Mouse (Mus musculus) hindbrain, embryonic 11.5 days (tissue): ENCODE results near the gene Smarca4. TPM values are rescaled to one million over a fixed set of nuclear protein-coding genes. Genes with fewer than 3 reads are reported as not detected.

Experiments used
- ATAC-seq: fragments of 200-750 bp; cut with Nextera tagmentation; 2 replicates; pipeline ENCODE4 v1.8.0; 2017; ENCODE audit warnings: mild to moderate bottlenecking, moderate TSS enrichment, moderate library complexity; ENCODE audit not compliant: low FRiP score
- DNase-seq: peaks from one replicate; pipeline ENCODE4 v3.0.0-alpha.2; 2015; ENCODE audit warnings: low spot score
- H3K27ac ChIP-seq: fragments of 300-500 bp; sonication (generic); 2 replicates; pipeline ENCODE4 v1.5.1; 2014; ENCODE audit warnings: mild to moderate bottlenecking, low read depth, low read length
- H3K27me3 ChIP-seq: fragments of 300-500 bp; sonication (generic); 2 replicates; pipeline ENCODE4 v1.6.1; 2014; ENCODE audit warnings: mild to moderate bottlenecking, low read length, moderate library complexity, mixed read lengths; ENCODE audit not compliant: control insufficient read depth, insufficient read depth
- H3K36me3 ChIP-seq: fragments of 300-500 bp; sonication (generic); 2 replicates; pipeline ENCODE4 v1.6.1; 2014; ENCODE audit warnings: mild to moderate bottlenecking, low read length, moderate library complexity, mixed read lengths; ENCODE audit not compliant: control insufficient read depth, insufficient read depth
- H3K4me1 ChIP-seq: fragments of 300-500 bp; sonication (generic); replicated peaks from 2 replicates; pipeline ENCODE4 v1.6.1; 2014; ENCODE audit warnings: low read length, mixed read lengths; ENCODE audit not compliant: control insufficient read depth, insufficient read depth
- H3K4me2 ChIP-seq: fragments of 300-500 bp; sonication (generic); replicated peaks from 2 replicates; pipeline ENCODE4 v1.6.1; 2014; ENCODE audit warnings: mild to moderate bottlenecking, low read depth, low read length
- H3K4me3 ChIP-seq: fragments of 300-500 bp; sonication (generic); 2 replicates; pipeline ENCODE4 v1.5.1; 2014; ENCODE audit warnings: low read depth, low read length
- H3K9ac ChIP-seq: fragments of 300-500 bp; sonication (generic); 2 replicates; pipeline ENCODE4 v1.6.1; 2014; ENCODE audit warnings: low read depth, low read length
- H3K9me3 ChIP-seq: fragments of 300-500 bp; sonication (generic); 2 replicates; pipeline ENCODE4 v1.6.1; 2016; ENCODE audit warnings: low read length; ENCODE audit not compliant: control insufficient read depth
- WGBS: fragments of 180-500 bp; shearing (Covaris S2); extraction: QIAGEN DNeasy Blood & Tissue Kit; methylation state at CpG from one replicate; pipeline ENCODE4 v1.1.7; 2014; 5-methylcytosine and 5-hydroxymethylcytosine counted together
- polyA plus RNA-seq: library from polyadenylated mRNA; unstranded; fragments of >200 nt; fragmentation: Nextera tagmentation; extraction: Ambion mirVana; gene quantifications from 2 replicates; pipeline ENCODE4 v1.2.1, GENCODE M21; 2014

The Smarca4 gene
- polyA plus RNA-seq, 1 experiment from 2014 or later: 146 TPM

DNA sequence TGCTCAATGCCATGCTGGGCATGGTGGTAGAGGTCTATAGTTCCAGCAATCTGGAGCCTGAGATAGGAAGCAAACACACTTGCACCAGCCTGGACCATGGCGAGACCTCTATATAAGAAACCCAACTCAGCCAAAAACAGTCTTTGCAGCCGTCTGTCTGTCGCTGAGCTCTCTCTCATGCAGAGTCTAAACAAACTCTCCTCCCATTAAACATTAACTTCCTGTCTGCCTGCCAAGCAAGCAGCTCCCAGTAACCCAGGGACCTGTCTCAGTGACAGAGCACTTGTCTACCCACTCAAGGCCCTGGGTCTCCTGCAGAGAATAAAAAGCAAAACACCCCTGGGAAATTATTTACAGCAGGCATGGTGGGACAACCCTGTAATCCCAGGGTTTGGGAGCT lies 120.6 kb downstream of the Smarca4 start:
- Histone ChIP-seq H3K4me2 (no peak overlapping the region), H3K4me3 (no peak overlapping the region), H3K36me3 (peaks cover 53% of the 10 kb centered on the region), H3K27ac (no peak overlapping the region), H3K9ac (no peak overlapping the region), H3K27me3 (no peaks in the 10 kb centered on the region), H3K4me1 (no peaks in the 10 kb centered on the region), H3K9me3 (no peaks in the 10 kb centered on the region)
- 73% methylated on average over 3 of the region's 3 CpGs for WGBS
- DNase-seq (no peak), ATAC-seq (no peak)

GRCm38 (mm10) chr9:21737188-21737587 lies 121.2 kb downstream of the Smarca4 start:
- 97% methylated on average over 10 of the region's 10 CpGs for WGBS

DNA sequence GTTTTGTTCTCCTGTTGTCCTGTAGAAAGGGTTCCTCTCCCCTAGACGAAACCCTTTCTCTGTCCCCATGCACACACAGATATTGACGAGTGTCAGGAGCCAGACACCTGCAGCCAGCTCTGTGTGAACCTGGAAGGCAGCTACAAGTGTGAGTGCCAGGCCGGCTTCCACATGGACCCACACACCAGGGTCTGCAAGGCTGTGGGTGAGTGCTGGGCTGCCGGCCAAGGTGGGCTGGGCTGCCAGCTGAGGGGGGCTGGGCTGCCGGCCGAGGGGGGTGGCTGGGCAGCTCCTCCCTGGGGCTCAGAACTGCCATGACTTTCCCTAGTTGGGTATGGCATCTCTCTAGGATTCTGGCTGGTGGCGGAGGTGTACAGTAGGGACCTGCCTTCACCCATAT lies 122.8 kb downstream of the Smarca4 start:
- H3K27ac ChIP-seq: no peak overlapping the region
- DNase-seq: no peak
- 97% methylated on average over 7 of the region's 7 CpGs for WGBS
- H3K9me3 ChIP-seq: no peaks in the 10 kb centered on the region
- no peak overlapping the region for H3K9ac ChIP-seq
- no peaks in the 10 kb centered on the region for H3K27me3 ChIP-seq
- H3K4me3 ChIP-seq: no peak overlapping the region
- H3K4me1 ChIP-seq: no peaks in the 10 kb centered on the region
- no peak for ATAC-seq
- H3K4me2 ChIP-seq: no peak overlapping the region
- peaks cover 41% of the 10 kb centered on the region for H3K36me3 ChIP-seq

More at GRCm38 (mm10) chr9:21737188-21737587, 121.2 kb downstream of the Smarca4 start:
- Histone ChIP-seq H3K4me3 (no peak overlapping the region), H3K27ac (no peak overlapping the region), H3K9ac (no peak overlapping the region), H3K36me3 (peaks cover 51% of the 10 kb centered on the region), H3K4me1 (no peaks in the 10 kb centered on the region), H3K9me3 (no peaks in the 10 kb centered on the region), H3K4me2 (no peak overlapping the region), H3K27me3 (no peaks in the 10 kb centered on the region)
- ATAC-seq (no peak), DNase-seq (no peak)

GRCm38 (mm10) chr9:21740427-21740826 lies 124.5 kb downstream of the Smarca4 start:
- 98% methylated on average over 14 of the region's 14 CpGs for WGBS

GRCm38 (mm10) chr9:21741514-21741913 lies 125.5 kb downstream of the Smarca4 start:
- ATAC-seq (no peak), DNase-seq (no peak)
- H3K4me1 ChIP-seq: no peaks in the 10 kb centered on the region
- peaks cover 42% of the 10 kb centered on the region for H3K36me3 ChIP-seq
- no peak overlapping the region for H3K4me2 ChIP-seq
- no peak overlapping the region for H3K9ac ChIP-seq
- WGBS: 95% methylated on average over 11 of the region's 11 CpGs
- H3K27me3 ChIP-seq: no peaks in the 10 kb centered on the region
- no peak overlapping the region for H3K4me3 ChIP-seq
- H3K9me3 ChIP-seq: no peaks in the 10 kb centered on the region
- no peak overlapping the region for H3K27ac ChIP-seq

More at GRCm38 (mm10) chr9:21740427-21740826, 124.5 kb downstream of the Smarca4 start:
- H3K9me3 ChIP-seq: no peaks in the 10 kb centered on the region
- no peak overlapping the region for H3K9ac ChIP-seq
- H3K4me3 ChIP-seq: no peak overlapping the region
- H3K4me1 ChIP-seq: no peaks in the 10 kb centered on the region
- no peak for ATAC-seq
- H3K4me2 ChIP-seq: no peak overlapping the region
- no peaks in the 10 kb centered on the region for H3K27me3 ChIP-seq
- no peak for DNase-seq
- peaks cover 36% of the 10 kb centered on the region for H3K36me3 ChIP-seq
- H3K27ac ChIP-seq: no peak overlapping the region

DNA sequence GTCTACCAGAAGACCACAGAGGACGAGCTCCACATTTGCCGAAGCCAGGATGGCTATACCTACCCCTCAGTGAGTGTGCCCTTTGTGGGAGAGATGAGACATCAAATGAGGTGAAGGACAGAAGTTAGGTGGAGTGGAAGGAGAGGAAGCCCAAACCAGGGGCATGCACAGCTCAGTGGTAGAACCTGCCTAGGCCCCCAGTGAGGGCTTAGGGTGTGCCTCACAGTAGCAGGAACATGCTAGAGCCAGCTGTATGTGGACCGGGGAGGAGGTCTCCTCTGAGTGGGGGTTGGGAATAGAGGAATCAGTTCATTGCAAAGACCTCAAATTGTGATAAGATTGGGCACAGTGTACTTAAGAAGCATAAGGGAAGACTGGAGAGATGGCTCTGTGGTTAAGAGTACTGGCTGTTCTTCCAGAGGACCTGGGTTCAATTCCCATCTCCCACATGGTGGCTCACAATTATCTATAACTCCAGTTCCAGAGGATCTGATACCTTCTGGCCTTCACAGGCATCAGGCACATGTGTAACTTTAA lies 131.3 kb downstream of the Smarca4 start:
- 89% methylated on average over 3 of the region's 3 CpGs for WGBS
- Histone ChIP-seq H3K4me3 (no peak overlapping the region), H3K36me3 (peaks cover 27% of the 10 kb centered on the region)

DNA sequence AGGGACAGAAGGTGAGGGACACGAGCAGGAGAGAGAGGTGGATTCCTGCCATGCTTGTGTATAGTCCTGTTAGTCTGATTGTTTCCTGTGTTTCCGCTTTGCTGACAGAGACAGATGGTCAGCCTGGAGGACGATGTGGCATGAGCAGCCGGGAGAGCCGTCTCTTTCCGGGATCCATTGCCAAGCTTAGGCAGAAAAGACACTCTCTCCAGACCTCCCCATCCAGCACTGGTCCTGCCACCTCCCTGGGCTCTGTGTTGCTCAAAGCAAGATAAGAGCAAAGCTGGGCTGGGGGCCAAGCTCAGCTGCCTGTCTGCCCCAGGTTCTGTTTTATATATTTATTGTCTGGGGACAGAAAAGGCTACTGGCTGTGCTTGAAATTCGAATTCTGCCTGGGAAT lies 132.1 kb downstream of the Smarca4 start:
- WGBS: 67% methylated on average over 7 of the region's 7 CpGs
- DNase-seq (no peak), ATAC-seq (no peak)
- Histone ChIP-seq H3K27ac (0 out of 2 replicates have a peak overlapping the region, but pooled peaks have one; percentile 9), H3K4me3 (no peak overlapping the region), H3K4me2 (no peak overlapping the region), H3K4me1 (no peaks in the 10 kb centered on the region), H3K9ac (no peak overlapping the region), H3K9me3 (no peaks in the 10 kb centered on the region), H3K27me3 (no peaks in the 10 kb centered on the region), H3K36me3 (peaks cover 27% of the 10 kb centered on the region)

More for the DNA sequence above, 131.3 kb downstream of the Smarca4 start:
- Histone ChIP-seq H3K27ac (no peak overlapping the region), H3K9ac (no peak overlapping the region), H3K4me2 (no peak overlapping the region), H3K9me3 (no peaks in the 10 kb centered on the region), H3K4me1 (no peaks in the 10 kb centered on the region), H3K27me3 (no peaks in the 10 kb centered on the region)
- DNase-seq (no peak), ATAC-seq (no peak)

DNA sequence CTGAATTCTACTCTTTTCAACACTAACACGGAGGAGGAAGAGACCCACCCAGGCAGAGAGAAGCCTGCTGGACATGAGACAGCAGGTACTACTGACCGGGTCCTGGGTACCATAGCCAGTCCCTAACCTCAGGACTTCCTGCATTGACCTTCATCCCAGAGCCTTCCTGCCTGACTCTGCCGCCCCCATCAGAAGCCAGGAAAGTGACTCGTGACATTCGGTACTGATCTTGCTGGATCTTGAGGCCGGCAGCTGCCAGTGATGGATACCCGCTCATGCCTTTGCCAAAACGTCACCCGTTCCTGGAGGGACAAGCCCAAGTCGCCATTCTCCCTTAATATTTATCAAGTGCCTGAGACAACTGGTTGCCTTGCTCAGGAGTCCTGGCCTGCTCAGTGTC lies 132.5 kb downstream of the Smarca4 start:
- WGBS: 90% methylated on average over 10 of the region's 10 CpGs
- no peak for ATAC-seq
- no peak overlapping the region for H3K4me2 ChIP-seq

GRCm38 (mm10) chr9:21749382-21750118 lies 133.6 kb downstream of the Smarca4 start:
- Histone ChIP-seq H3K36me3 (peaks cover 20% of the 10 kb centered on the region), H3K27ac (no peak overlapping the region), H3K4me3 (no peak overlapping the region), H3K9ac (no peak overlapping the region), H3K27me3 (no peaks in the 10 kb centered on the region), H3K4me1 (no peaks in the 10 kb centered on the region), H3K4me2 (no peak overlapping the region), H3K9me3 (no peaks in the 10 kb centered on the region)
- DNase-seq (no peak), ATAC-seq (no peak)
- WGBS: 84% methylated on average over 6 of the region's 6 CpGs

More for the DNA sequence above, 132.5 kb downstream of the Smarca4 start:
- Histone ChIP-seq H3K9ac (no peak overlapping the region), H3K9me3 (no peaks in the 10 kb centered on the region), H3K4me1 (no peaks in the 10 kb centered on the region), H3K4me3 (no peak overlapping the region), H3K36me3 (peaks cover 27% of the 10 kb centered on the region), H3K27ac (no peak overlapping the region), H3K27me3 (no peaks in the 10 kb centered on the region)
- DNase-seq: no peak
